Mouse (Mus musculus) forebrain, embryonic 10.5 days (tissue): ENCODE measurements at regions not wholly inside any gene's neighbourhood (a gene's known extent, or its start where the extent isn't known, plus 50 kb on each side); places are given as distances from the start of the nearest gene placed in this dataset.
A peak's percentile ranks its signal among the peaks of the same experiment; 100 is the strongest.

ENCODE experiments used
- DNase-seq: peaks from one replicate; pipeline ENCODE4 v3.0.0-alpha.2; 2017; ENCODE audit warnings: low spot score; ENCODE audit errors: extremely low spot score
- H3K27ac ChIP-seq: fragments of 300-500 bp; sonication (generic); 2 replicates; pipeline ENCODE4 v1.5.1; 2016; ENCODE audit warnings: mild to moderate bottlenecking
- H3K27me3 ChIP-seq: fragments of 300-500 bp; sonication (generic); 2 replicates; pipeline ENCODE4 v1.6.1; 2016; ENCODE audit warnings: mild to moderate bottlenecking; ENCODE audit not compliant: poor library complexity, severe bottlenecking
- H3K36me3 ChIP-seq: fragments of 300-500 bp; sonication (generic); replicated peaks from 2 replicates; pipeline ENCODE4 v1.6.1; 2016; ENCODE audit warnings: mild to moderate bottlenecking, moderate library complexity
- H3K4me1 ChIP-seq: fragments of 300-500 bp; sonication (generic); 2 replicates; pipeline ENCODE4 v1.6.1; 2016
- H3K4me3 ChIP-seq: fragments of 300-500 bp; sonication (generic); 2 replicates; pipeline ENCODE4 v1.5.1; 2016; ENCODE audit warnings: mild to moderate bottlenecking, moderate library complexity
- H3K9me3 ChIP-seq: fragments of 300-500 bp; sonication (generic); 2 replicates; pipeline ENCODE4 v1.6.1; 2016; ENCODE audit warnings: mild to moderate bottlenecking, moderate library complexity
- WGBS: fragments of 180-500 bp; shearing (Covaris S2); methylation state at CpG from one replicate; pipeline ENCODE4 v1.1.7; 2016; 5-methylcytosine and 5-hydroxymethylcytosine counted together

GRCm38 (mm10) chr15:36691002-36691652 is 316.4 kb downstream of the Zfp706 start:
- Histone ChIP-seq H3K36me3 (no peaks in the 10 kb centered on the region), H3K27ac (no peak overlapping the region), H3K4me1 (peaks cover 26% of the 10 kb centered on the region), H3K27me3 (peaks cover 15% of the 10 kb centered on the region), H3K4me3 (peak overlapping the region; percentile 16), H3K9me3 (no peaks in the 10 kb centered on the region)
- DNase-seq: no peak
- 59% methylated on average over 15 of the region's 15 CpGs for WGBS

- no peaks in the 10 kb centered on the region for H3K36me3 ChIP-seq
- H3K9me3 ChIP-seq: no peaks in the 10 kb centered on the region
- H3K27me3 ChIP-seq: peaks cover 15% of the 10 kb centered on the region
- no peak overlapping the region for H3K4me3 ChIP-seq
- peaks cover 23% of the 10 kb centered on the region for H3K4me1 ChIP-seq
- DNase-seq: no peak
- H3K27ac ChIP-seq: no peak overlapping the region
- WGBS: 86% methylated on average over 7 of the region's 7 CpGs
Observed at GRCm38 (mm10) chr15:36689881-36690280, 317.7 kb downstream of the Zfp706 start.

GRCm38 (mm10) chr15:36689301-36689700 is 318.3 kb downstream of the Zfp706 start:
- no peaks in the 10 kb centered on the region for H3K36me3 ChIP-seq
- no peaks in the 10 kb centered on the region for H3K9me3 ChIP-seq
- DNase-seq: no peak
- no peak overlapping the region for H3K4me3 ChIP-seq
- WGBS: 76% methylated on average over 3 of the region's 3 CpGs
- H3K4me1 ChIP-seq: peaks cover 23% of the 10 kb centered on the region
- no peak overlapping the region for H3K27ac ChIP-seq
- peaks cover 15% of the 10 kb centered on the region for H3K27me3 ChIP-seq

GRCm38 (mm10) chr15:36688051-36688754 is 319.4 kb downstream of the Zfp706 start:
- Histone ChIP-seq H3K4me1 (peaks cover 23% of the 10 kb centered on the region), H3K36me3 (no peaks in the 10 kb centered on the region), H3K27ac (no peak overlapping the region), H3K4me3 (peak overlapping the region; percentile 29), H3K9me3 (no peaks in the 10 kb centered on the region), H3K27me3 (peaks cover 15% of the 10 kb centered on the region)
- 10% methylated on average over 17 of the region's 17 CpGs for whole genome bisulfite sequencing
- no peak for DNase-seq

- WGBS: 84% methylated on average over 7 of the region's 7 CpGs
- Histone ChIP-seq H3K4me3 (no peak overlapping the region), H3K36me3 (no peaks in the 10 kb centered on the region), H3K9me3 (no peaks in the 10 kb centered on the region), H3K4me1 (peaks cover 15% of the 10 kb centered on the region), H3K27ac (no peak overlapping the region), H3K27me3 (peaks cover 15% of the 10 kb centered on the region; the same call in 1 of the 2 replicates)
- no peak for DNase-seq
Observed at GRCm38 (mm10) chr15:36684684-36685083, 322.9 kb downstream of the Zfp706 start.

GRCm38 (mm10) chr15:36682832-36683231 is 324.7 kb downstream of the Zfp706 start:
- H3K27ac ChIP-seq: no peak overlapping the region
- no peaks in the 10 kb centered on the region for H3K9me3 ChIP-seq
- H3K4me3 ChIP-seq: no peak overlapping the region
- H3K4me1 ChIP-seq: peaks cover 4% of the 10 kb centered on the region
- H3K27me3 ChIP-seq: peaks cover 7% of the 10 kb centered on the region; the same call in 1 of the 2 replicates
- no peaks in the 10 kb centered on the region for H3K36me3 ChIP-seq
- DNase-seq: no peak
- 73% methylated on average over 6 of the region's 6 CpGs for WGBS

- H3K27ac ChIP-seq: no peak overlapping the region
- DNase-seq: no peak
- no peaks in the 10 kb centered on the region for H3K36me3 ChIP-seq
- H3K27me3 ChIP-seq: peaks cover under 1% of the 10 kb centered on the region; the same call in 1 of the 2 replicates
- no peaks in the 10 kb centered on the region for H3K9me3 ChIP-seq
- 74% methylated on average over 5 of the region's 5 CpGs for WGBS
- H3K4me1 ChIP-seq: no peaks in the 10 kb centered on the region
- H3K4me3 ChIP-seq: no peak overlapping the region
Observed at GRCm38 (mm10) chr15:36682159-36682558, 325.4 kb downstream of the Zfp706 start.

GRCm38 (mm10) chr15:36680361-36681140 is 327.0 kb downstream of the Zfp706 start:
- Histone ChIP-seq H3K9me3 (no peaks in the 10 kb centered on the region), H3K27ac (no peak overlapping the region), H3K27me3 (no peaks in the 10 kb centered on the region; the same call in 1 of the 2 replicates), H3K4me3 (no peak overlapping the region), H3K4me1 (no peaks in the 10 kb centered on the region), H3K36me3 (no peaks in the 10 kb centered on the region)
- no peak for DNase-seq
- WGBS: 90% methylated on average over 11 of the region's 11 CpGs

- Histone ChIP-seq H3K27ac (no peak overlapping the region), H3K36me3 (no peaks in the 10 kb centered on the region), H3K4me3 (no peak overlapping the region), H3K27me3 (no peaks in the 10 kb centered on the region; the same call in 1 of the 2 replicates), H3K9me3 (no peaks in the 10 kb centered on the region), H3K4me1 (no peaks in the 10 kb centered on the region)
- no peak for DNase-seq
- 90% methylated on average over 13 of the region's 13 CpGs for WGBS
Observed at GRCm38 (mm10) chr15:36679577-36679976, 328.0 kb downstream of the Zfp706 start.

GRCm38 (mm10) chr15:36669748-36670147 is 337.8 kb downstream of the Zfp706 start:
- no peaks in the 10 kb centered on the region for H3K9me3 ChIP-seq
- peak overlapping the region; percentile 4 for H3K4me3 ChIP-seq
- H3K4me1 ChIP-seq: peaks cover 12% of the 10 kb centered on the region
- peak overlapping the region; percentile 63; the same call in 1 of the 2 replicates for H3K27ac ChIP-seq
- DNase-seq: no peak
- H3K36me3 ChIP-seq: no peaks in the 10 kb centered on the region
- WGBS: 24% methylated on average over 12 of the region's 12 CpGs
- no peaks in the 10 kb centered on the region for H3K27me3 ChIP-seq

GRCm38 (mm10) chr15:36666566-36666965 is 341.0 kb downstream of the Zfp706 start:
- Histone ChIP-seq H3K4me1 (peaks cover 12% of the 10 kb centered on the region), H3K9me3 (no peaks in the 10 kb centered on the region), H3K27me3 (no peaks in the 10 kb centered on the region), H3K36me3 (no peaks in the 10 kb centered on the region), H3K4me3 (no peak overlapping the region), H3K27ac (no peak overlapping the region)
- no peak for DNase-seq
- 71% methylated on average over 3 of the region's 3 CpGs for WGBS

GRCm38 (mm10) chr15:36664391-36664790 is 343.2 kb downstream of the Zfp706 start:
- H3K4me1 ChIP-seq: peaks cover 3% of the 10 kb centered on the region
- no peak overlapping the region for H3K27ac ChIP-seq
- DNase-seq: no peak
- no peaks in the 10 kb centered on the region for H3K9me3 ChIP-seq
- 79% methylated on average over 6 of the region's 6 CpGs for WGBS
- no peak overlapping the region for H3K4me3 ChIP-seq
- H3K27me3 ChIP-seq: no peaks in the 10 kb centered on the region
- no peaks in the 10 kb centered on the region for H3K36me3 ChIP-seq

- no peak for DNase-seq
- H3K4me1 ChIP-seq: peaks cover 10% of the 10 kb centered on the region
- 90% methylated on average over 7 of the region's 7 CpGs for WGBS
- no peaks in the 10 kb centered on the region for H3K27me3 ChIP-seq
- H3K27ac ChIP-seq: no peak overlapping the region
- H3K36me3 ChIP-seq: no peaks in the 10 kb centered on the region
- no peaks in the 10 kb centered on the region for H3K9me3 ChIP-seq
- H3K4me3 ChIP-seq: no peak overlapping the region
Observed at GRCm38 (mm10) chr15:36660986-36661385, 346.6 kb downstream of the Zfp706 start.
